Mouse (Mus musculus) MEL (cell line): ENCODE results near the gene Aim2. TPM values are rescaled to one million over a fixed set of nuclear protein-coding genes. Genes with fewer than 3 reads are reported as not detected.
"Not testable (repeated sequence)": the region's sequence is repeated elsewhere in the genome, so short reads cannot be mapped to it uniquely, and the experiment has no call there.

Experiments
- DNase-seq: peaks from one replicate; pipeline ENCODE4 v3.0.0; 2011; ENCODE audit warnings: low read depth, low spot score
- H3K27ac ChIP-seq: 2 replicates; pipeline ENCODE4 v1.5.1; 2012; ENCODE audit warnings: low read depth, mild to moderate bottlenecking, control low read depth, low read length, moderate library complexity; ENCODE audit not compliant: control insufficient read depth
- H3K27me3 ChIP-seq, 2 experiments: fragments of 150-350 bp in 1 of 2; sonication (generic) in 1 of 2; 2 replicates each; pipeline ENCODE4 v1.6.1; 2012; ENCODE audit warnings: low read length in 2 of 2, mild to moderate bottlenecking in 2 of 2, improper control_type of control experiment in 1 of 2, moderate library complexity in 1 of 2; ENCODE audit not compliant: insufficient read depth in 2 of 2, control insufficient read depth in 1 of 2
- H3K36me3 ChIP-seq, 2 experiments: 2 replicates each; pipeline ENCODE4 v1.6.1; 2012 to 2014; ENCODE audit warnings: low read length in 2 of 2, improper control_type of control experiment in 1 of 2, inconsistent platforms in 1 of 2, mild to moderate bottlenecking in 1 of 2; ENCODE audit not compliant: insufficient read depth in 2 of 2, control insufficient read depth in 1 of 2
- H3K4me1 ChIP-seq, 2 experiments: fragments of 150-350 bp in 1 of 2; sonication (generic) in 1 of 2; 2 replicates each; pipeline ENCODE4 v1.6.1; 2012; ENCODE audit warnings: low read length in 2 of 2, improper control_type of control experiment in 1 of 2, mild to moderate bottlenecking in 1 of 2; ENCODE audit not compliant: insufficient read depth in 2 of 2, control insufficient read depth in 1 of 2
- H3K4me3 ChIP-seq, 2 experiments: fragments of 150-350 bp in 1 of 2; sonication (generic) in 1 of 2; 2 replicates each; pipeline ENCODE4 v1.5.1; 2012; ENCODE audit warnings: low read depth in 2 of 2, low read length in 2 of 2, mild to moderate bottlenecking in 2 of 2, moderate library complexity in 2 of 2, control low read depth in 1 of 2, improper control_type of control experiment in 1 of 2; ENCODE audit not compliant: control insufficient read depth in 1 of 2, insufficient read depth in 1 of 2
- H3K79me2 ChIP-seq: 2 replicates; pipeline ENCODE4 v1.6.1; 2012; ENCODE audit warnings: mild to moderate bottlenecking, low read length, moderate library complexity; ENCODE audit not compliant: control insufficient read depth, poor library complexity, insufficient read depth
- H3K9ac ChIP-seq: 2 replicates; pipeline ENCODE4 v1.6.1; 2012; ENCODE audit warnings: low read depth, mild to moderate bottlenecking, control low read depth, low read length, moderate library complexity; ENCODE audit not compliant: control insufficient read depth, poor library complexity, severe bottlenecking
- H3K9me3 ChIP-seq: fragments of 150-350 bp; sonication (generic); replicated peaks from 2 replicates; pipeline ENCODE4 v1.6.1; 2012; ENCODE audit warnings: mild to moderate bottlenecking, low read length, improper control_type of control experiment, moderate library complexity; ENCODE audit not compliant: insufficient read depth
- CHD1 ChIP-seq: IDR thresholded peaks from 2 replicates; pipeline ENCODE4 v1.6.1; 2012; ENCODE audit warnings: low read depth, mild to moderate bottlenecking, inconsistent platforms, low read length, improper control_type of control experiment
- CTCF ChIP-seq, 3 experiments: IDR thresholded peaks in 2 of 3; conservative IDR thresholded peaks in 1 of 3; 2 replicates each; pipeline ENCODE4 v1.5.1; 2011 to 2012; ENCODE audit warnings: low read length in 3 of 3, low read depth in 2 of 3, mild to moderate bottlenecking in 2 of 3, improper control_type of control experiment in 1 of 3, inconsistent platforms in 1 of 3, mixed read lengths in 1 of 3, moderate library complexity in 1 of 3; ENCODE audit not compliant: control insufficient read depth in 1 of 3, insufficient read depth in 1 of 3, poor library complexity in 1 of 3, severe bottlenecking in 1 of 3
- EP300 ChIP-seq, 2 experiments: IDR thresholded peaks; 2 replicates each; pipeline ENCODE4 v1.6.1; 2011; ENCODE audit warnings: improper control_type of control experiment in 2 of 2, low read length in 2 of 2, low read depth in 1 of 2, mild to moderate bottlenecking in 1 of 2
- ETS1 ChIP-seq: IDR thresholded peaks from 2 replicates; pipeline ENCODE4 v1.6.1; 2012; ENCODE audit warnings: low read depth, mild to moderate bottlenecking, inconsistent platforms, low read length, improper control_type of control experiment, moderate library complexity
- GATA1 ChIP-seq: IDR thresholded peaks from 2 replicates; pipeline ENCODE4 v1.6.1; 2011; ENCODE audit warnings: low read depth, low read length, improper control_type of control experiment
- HCFC1 ChIP-seq: IDR thresholded peaks from 2 replicates; pipeline ENCODE4 v1.6.1; 2012; ENCODE audit warnings: low read depth, mild to moderate bottlenecking, inconsistent platforms, low read length, improper control_type of control experiment, moderate library complexity
- MAX ChIP-seq: IDR thresholded peaks from 2 replicates; pipeline ENCODE4 v1.6.1; 2011; ENCODE audit warnings: low read length, improper control_type of control experiment
- MAZ ChIP-seq: IDR thresholded peaks from 2 replicates; pipeline ENCODE4 v1.6.1; 2012; ENCODE audit warnings: low read depth, mild to moderate bottlenecking, inconsistent platforms, low read length, improper control_type of control experiment
- POLR2A ChIP-seq, 2 experiments: IDR thresholded peaks; 2 replicates each; pipeline ENCODE4 v1.6.1; 2011 to 2012; ENCODE audit warnings: low read length in 2 of 2, mild to moderate bottlenecking in 2 of 2, control low read depth in 1 of 2, improper control_type of control experiment in 1 of 2, low read depth in 1 of 2, moderate library complexity in 1 of 2; ENCODE audit not compliant: control insufficient read depth in 1 of 2, insufficient read depth in 1 of 2, poor library complexity in 1 of 2
- RCOR1 ChIP-seq: IDR thresholded peaks from 2 replicates; pipeline ENCODE4 v1.6.1; 2012; ENCODE audit warnings: low read depth, mild to moderate bottlenecking, inconsistent platforms, low read length, improper control_type of control experiment
- TAL1 ChIP-seq: IDR thresholded peaks from 2 replicates; pipeline ENCODE4 v1.6.1; 2012; ENCODE audit warnings: mild to moderate bottlenecking, inconsistent platforms, low read length, moderate library complexity, mixed read lengths
- TCF12 ChIP-seq: IDR thresholded peaks from 2 replicates; pipeline ENCODE4 v1.6.1; 2014; ENCODE audit warnings: low read depth, mild to moderate bottlenecking, inconsistent platforms, low read length, improper control_type of control experiment, moderate library complexity
- USF1 ChIP-seq: IDR thresholded peaks from 2 replicates; pipeline ENCODE4 v1.6.1; 2014; ENCODE audit warnings: low read depth, mild to moderate bottlenecking, inconsistent platforms, low read length, improper control_type of control experiment, moderate library complexity
- USF2 ChIP-seq, 2 experiments: IDR thresholded peaks; 2 replicates each; pipeline ENCODE4 v1.6.1; 2011 to 2012; ENCODE audit warnings: improper control_type of control experiment in 2 of 2, low read length in 2 of 2, borderline replicate concordance in 1 of 2, inconsistent platforms in 1 of 2, low read depth in 1 of 2, mild to moderate bottlenecking in 1 of 2; ENCODE audit not compliant: insufficient read depth in 1 of 2
- ZKSCAN1 ChIP-seq: IDR thresholded peaks from 2 replicates; pipeline ENCODE4 v1.6.1; 2012; ENCODE audit warnings: low read depth, mild to moderate bottlenecking, inconsistent platforms, low read length, improper control_type of control experiment, moderate library complexity
- polyA plus RNA-seq, 2 experiments: library from polyadenylated mRNA; stranded (reverse) in 1 of 2; unstranded in 1 of 2; fragments of >175 nt in 1 of 2; fragments of >200 nt in 1 of 2; gene quantifications; 2 replicates each; pipeline versions ENCODE4 v1.2.1 to v1.2.4; 2012; ENCODE audit warnings: low replicate concordance in 2 of 2, low read depth in 1 of 2; ENCODE audit not compliant: insufficient read length in 2 of 2, insufficient read depth in 1 of 2, missing spikeins in 1 of 2
- total RNA-seq: library from RNA; depleted of rRNA; stranded (reverse); fragments of 300-350 nt; gene quantifications from 2 replicates; pipeline ENCODE4 v1.2.3, GENCODE M21; 2012

Aim2 gene
- total and polyA plus RNA-seq, 3 experiments = 2.3 to 9.1 TPM; not detected in 1

DNA sequence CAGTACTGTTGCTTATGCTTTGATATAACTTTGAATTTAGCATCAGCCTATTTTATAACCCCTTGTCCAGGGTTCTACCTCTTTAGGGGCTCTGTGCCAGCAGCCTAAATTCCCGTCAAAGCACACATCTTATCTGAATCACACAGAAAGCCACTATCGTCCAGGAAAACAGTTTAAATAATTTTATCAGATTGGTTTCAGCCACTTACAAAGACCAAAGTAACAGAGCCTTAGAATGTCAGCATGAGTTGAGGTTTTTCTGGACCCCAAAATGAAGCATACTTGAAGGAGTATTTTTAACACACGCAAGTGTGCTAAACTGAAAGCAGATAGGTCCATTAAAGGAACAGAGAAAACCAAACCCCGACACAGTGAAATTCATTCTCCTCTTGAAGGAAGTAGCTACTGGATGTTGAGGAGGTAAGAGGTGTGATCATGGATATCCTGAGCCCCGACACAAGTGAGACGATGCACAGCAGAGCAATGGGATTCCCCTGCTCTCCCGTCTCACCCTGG lies 37.1 kb upstream of the Aim2 start:
- Histone ChIP-seq H3K27ac (peak overlapping the region; percentile 78), H3K4me3 (peak overlapping the region; percentile 6 to 37; a peak in 3 of 4 replicates), H3K36me3 (peaks cover 0 to 49% of the 10 kb centered on the region in 2 experiments; a peak in 2 of 4 replicates), H3K9ac (peak overlapping the region; percentile 17), H3K4me1 (peaks cover 26 to 48% of the 10 kb centered on the region in 2 experiments)
- TF ChIP-seq ETS1 (peak; percentile 60; the same call in 1 of the 2 replicates), RCOR1 (peak; percentile 32; the same call in 1 of the 2 replicates), EP300 (IDR thresholded peaks at IDR 0.05; ENCODE audit: low read depth in 1 of 2, low read length in 2 of 2) (peak; percentile 33 to 67), TCF12 (peak; percentile 66), GATA1 (peak; percentile 62; the same call in 1 of the 2 replicates)
- peak; percentile 45 for DNase-seq
- H3K27me3 ChIP-seq, H3K79me2 ChIP-seq, H3K9me3 ChIP-seq: not testable (repeated sequence)

- Histone ChIP-seq H3K79me2 (no peaks in the 10 kb centered on the region), H3K9me3 (no peaks in the 10 kb centered on the region), H3K9ac (no peak overlapping the region), H3K27ac (no peak overlapping the region; the same call in 1 of the 2 replicates), H3K27me3 (no peaks in the 10 kb centered on the region), H3K36me3 (peaks cover 0 to 55% of the 10 kb centered on the region in 2 experiments; a peak in 2 of 4 replicates), H3K4me3 (no peak overlapping the region), H3K4me1 (peaks cover 26 to 49% of the 10 kb centered on the region in 2 experiments)
- no peak for DNase-seq
- TF ChIP-seq CTCF (IDR thresholded peaks at IDR 0.05 in 2 of 3, conservative IDR thresholded peaks at IDR 0.05 in 1 of 3; ENCODE audit: control insufficient read depth in 1 of 3, insufficient read depth in 1 of 3, low read depth in 2 of 3, low read length in 3 of 3, poor library complexity in 1 of 3, severe bottlenecking in 1 of 3) (no peak), USF2 (IDR thresholded peaks at IDR 0.05; ENCODE audit: borderline replicate concordance in 1 of 2, insufficient read depth in 1 of 2, low read depth in 1 of 2, low read length in 2 of 2) (0 out of 4 replicates have a peak, but pooled peaks of 1 of the 2 experiments have one; percentile 34), EP300 (IDR thresholded peaks at IDR 0.05; ENCODE audit: low read depth in 1 of 2, low read length in 2 of 2) (peak in 1 of 2 experiments; percentile 15; a peak in 1 of 4 replicates), MAZ (peak; percentile 69; the same call in 1 of the 2 replicates), ETS1 (peak; percentile 27; the same call in 1 of the 2 replicates), ZKSCAN1 (no peak), MAX (no peak), USF1 (peak; percentile 84), TAL1 (no peak), RCOR1 (0 out of 2 replicates have a peak, but pooled peaks have one; percentile 31), HCFC1 (no peak), POLR2A (IDR thresholded peaks at IDR 0.05; ENCODE audit: control insufficient read depth in 1 of 2, insufficient read depth in 1 of 2, low read depth in 1 of 2, low read length in 2 of 2, poor library complexity in 1 of 2) (no peak), GATA1 (no peak), CHD1 (no peak), TCF12 (0 out of 2 replicates have a peak, but pooled peaks have one; percentile 14)
Measured at GRCm38 (mm10) chr1:173315725-173316124, 35.0 kb upstream of the Aim2 start.
